Mouse (Mus musculus): ENCODE measurements around the gene Dnase1l1.

Dnase1l1 gene

GRCm38 (mm10) chrX:74281732-74282394 lies at the start of gene Dnase1l1, which contains the start of gene Taz:
TSS of gene Dnase1l1 (minus strand) at chrX:74282337.
TSS of gene Taz (plus strand) at chrX:74281912.
- DNase-seq = peak; percentile 69 to 81

GRCm38 (mm10) chrX:74330166-74330930 lies 48.2 kb upstream of the Dnase1l1 start:
- DNase-seq = peak; percentile 47 to 73

GRCm38 (mm10) chrX:74329215-74329671 lies 47.1 kb upstream of the Dnase1l1 start:
- peak; percentile 28 to 30 for DNase-seq

- DNase-seq = peak; percentile 79 to 85
Observed at GRCm38 (mm10) chrX:74328725-74329161, 46.6 kb upstream of the Dnase1l1 start, which contains the start of gene Plxna3. TSS of gene Plxna3 (plus strand) at chrX:74329066.

GRCm38 (mm10) chrX:74312540-74313464 lies 30.7 kb upstream of the Dnase1l1 start, which contains the start of gene Fam50a:
TSS of gene Fam50a (plus strand) at chrX:74313033.
- DNase-seq = peak; percentile 91 to 93

DNA sequence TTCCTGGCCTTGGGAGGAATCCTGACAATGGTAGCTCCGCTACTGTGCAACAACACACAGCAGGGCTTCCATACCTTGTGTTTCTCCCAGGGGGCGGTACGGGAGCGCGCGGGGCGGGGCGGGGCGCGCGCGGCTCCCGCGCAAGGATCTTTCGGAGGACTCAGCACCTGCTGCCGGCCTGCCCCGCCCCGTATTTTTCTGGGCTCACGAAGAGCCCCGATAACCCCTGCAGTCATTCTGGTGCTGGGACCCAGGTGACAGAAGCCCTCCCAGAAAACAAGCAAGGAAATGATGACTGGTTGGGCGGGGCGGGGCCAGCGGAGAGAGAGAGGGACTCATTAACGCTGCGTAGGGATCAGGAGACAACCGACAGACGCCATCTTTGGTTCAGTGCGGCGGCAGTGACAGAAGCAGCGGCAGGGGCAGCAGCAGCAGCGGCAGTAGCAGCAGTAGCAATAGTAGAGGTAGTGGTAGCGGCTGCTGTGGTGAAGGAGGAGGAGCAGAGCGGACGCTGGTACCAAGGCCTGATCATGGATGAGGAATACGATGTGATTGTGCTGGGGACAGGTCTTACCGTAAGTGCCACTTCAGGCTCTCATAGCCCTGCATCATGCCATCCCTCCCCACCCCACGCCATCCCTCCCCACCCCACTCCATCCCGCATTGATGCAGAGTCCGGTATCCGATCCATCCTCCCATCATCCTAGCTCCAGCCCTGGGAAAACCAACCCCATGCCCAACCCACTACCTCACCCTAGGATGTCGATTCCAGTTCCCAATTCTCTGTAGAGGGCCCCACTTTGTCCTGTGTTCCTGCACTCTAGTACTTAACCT lies 22.9 kb upstream of the Dnase1l1 start, which contains the start of gene Gdi1:
Gene Gdi1, plus strand, starts transcription at position 132 of the 834 bp plus-strand sequence.
- DNase-seq = peak; percentile 81 to 83

GRCm38 (mm10) chrX:74299721-74300120 lies 17.6 kb upstream of the Dnase1l1 start:
- DNase-seq = no peak

DNA sequence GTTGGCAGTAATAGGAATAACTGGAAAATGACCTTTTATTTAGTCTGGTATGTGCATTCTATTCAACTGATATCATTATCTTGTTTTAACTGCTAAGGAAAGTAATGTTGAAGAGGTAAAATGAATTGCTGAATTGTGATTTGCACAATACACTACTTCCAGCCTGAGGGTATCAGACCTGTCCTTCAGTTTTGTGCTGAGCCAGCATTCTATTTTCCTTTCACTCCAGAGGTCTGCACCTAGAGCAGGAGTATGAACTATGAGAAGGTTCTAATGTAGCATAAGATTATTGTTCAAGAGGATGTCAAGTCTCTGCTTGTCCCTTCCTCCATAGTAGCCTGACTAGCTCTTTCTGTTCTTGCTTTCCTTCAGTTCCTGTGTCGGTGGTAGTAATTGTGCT lies 16.2 kb upstream of the Dnase1l1 start:
- DNase-seq = no peak

- peak; percentile 95 to 97 for DNase-seq
Observed at GRCm38 (mm10) chrX:74296538-74297448, 14.7 kb upstream of the Dnase1l1 start, which contains the start of gene Atp6ap1. TSS of gene Atp6ap1 (plus strand) at chrX:74297097.

DNA sequence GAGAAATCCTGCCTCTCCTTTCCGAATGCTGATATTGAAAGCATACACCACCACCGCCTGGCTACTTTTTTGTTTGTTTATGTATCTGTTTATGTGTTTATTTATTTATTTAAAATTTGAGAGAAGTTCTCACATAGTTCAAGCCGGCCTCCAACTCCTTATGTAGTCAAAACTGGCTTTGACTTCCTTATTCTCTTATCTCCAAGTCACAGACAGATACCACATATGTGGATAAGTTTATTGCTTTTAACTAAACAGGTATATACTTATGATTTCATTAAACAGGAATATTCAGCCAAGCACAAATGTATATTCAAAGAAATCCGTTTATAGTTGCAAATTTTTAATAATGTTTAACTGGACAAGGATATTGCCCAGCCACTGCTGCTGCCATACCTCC lies 11.3 kb upstream of the Dnase1l1 start:
- no peak for DNase-seq

DNA sequence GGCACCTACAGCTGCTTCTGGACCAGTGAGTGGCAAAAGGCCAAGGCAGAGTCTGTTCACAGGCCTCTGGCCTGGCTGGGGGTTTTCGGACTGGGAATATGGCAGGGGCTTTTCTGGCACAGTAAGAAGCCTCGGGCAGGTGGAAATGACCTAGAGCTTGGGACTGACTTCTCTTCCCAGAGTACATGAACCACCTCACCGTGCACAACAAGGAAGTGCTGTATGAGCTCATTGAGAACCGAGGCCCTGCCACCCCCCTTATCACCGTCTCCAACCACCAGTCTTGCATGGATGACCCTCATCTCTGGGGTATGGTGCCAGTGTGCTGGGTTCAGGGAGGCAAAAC lies 928 bp upstream of the Dnase1l1 start:
- DNase-seq = no peak

- DNase-seq = peak; percentile 90 to 93
Observed at GRCm38 (mm10) chrX:74282395-74283091, 406 bp upstream of the Dnase1l1 start.

DNA sequence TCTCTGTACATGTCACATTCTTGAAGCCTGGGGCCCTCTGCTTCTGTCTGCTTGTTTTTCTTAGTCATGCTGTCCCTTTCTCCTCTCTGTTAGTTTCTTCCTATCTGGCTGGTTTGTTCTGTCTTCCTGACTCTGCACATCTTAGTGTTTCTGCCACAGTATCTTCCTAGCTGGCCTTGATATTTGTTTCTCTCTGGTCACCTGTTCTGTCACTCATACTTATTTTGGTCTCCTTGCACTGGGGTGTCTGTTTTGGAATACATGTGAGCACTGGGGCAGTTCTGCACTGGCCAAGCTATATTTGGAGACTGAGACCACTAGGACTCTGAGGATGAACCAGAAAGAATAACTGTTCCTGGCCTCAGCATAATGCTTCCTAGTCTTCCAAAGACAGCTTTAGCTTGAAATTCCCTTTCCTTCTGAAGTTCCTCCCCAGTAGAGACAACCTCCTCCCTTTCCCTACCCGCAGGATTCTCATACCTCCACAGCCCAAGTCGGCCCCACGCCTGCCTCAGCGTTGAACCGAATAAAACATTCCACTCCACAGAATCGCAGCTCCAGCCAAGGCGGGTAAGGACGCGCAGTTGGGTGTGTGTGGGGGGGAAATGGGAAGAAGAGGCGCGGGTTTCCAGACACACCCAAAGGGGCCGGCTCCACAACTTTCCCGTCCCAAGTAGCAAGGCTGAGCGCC lies 951 bp downstream of the Dnase1l1 start:
- DNase-seq = no peak

DNA sequence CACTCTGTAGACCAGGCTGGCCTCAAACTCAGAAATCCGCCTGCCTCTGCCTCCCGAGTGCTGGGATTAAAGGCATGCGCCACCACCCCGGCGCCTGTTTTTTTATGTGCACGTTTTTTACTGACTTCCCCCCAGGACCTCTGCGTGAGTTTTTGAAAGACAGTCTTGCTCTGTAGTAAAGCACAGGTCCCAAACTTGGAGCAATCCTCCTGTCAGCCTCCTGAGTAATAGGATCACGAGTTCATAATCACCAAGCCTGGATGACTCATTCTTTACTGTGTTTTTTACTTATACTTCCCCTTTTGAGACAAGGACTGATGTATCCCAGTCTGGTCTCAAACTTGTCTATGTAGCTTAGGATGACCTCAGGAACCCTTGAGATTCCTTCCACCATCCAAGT lies 4.2 kb downstream of the Dnase1l1 start:
- DNase-seq = no peak

GRCm38 (mm10) chrX:74273422-74274322 lies 8.5 kb downstream of the Dnase1l1 start:
- DNase-seq = peak in 1 of 2 experiments; percentile 16

GRCm38 (mm10) chrX:74270902-74271551 lies 11.1 kb downstream of the Dnase1l1 start:
- peak; percentile 36 to 43 for DNase-seq
